Mouse (Mus musculus): ENCODE results near the gene 2210016F16Rik.

DNA sequence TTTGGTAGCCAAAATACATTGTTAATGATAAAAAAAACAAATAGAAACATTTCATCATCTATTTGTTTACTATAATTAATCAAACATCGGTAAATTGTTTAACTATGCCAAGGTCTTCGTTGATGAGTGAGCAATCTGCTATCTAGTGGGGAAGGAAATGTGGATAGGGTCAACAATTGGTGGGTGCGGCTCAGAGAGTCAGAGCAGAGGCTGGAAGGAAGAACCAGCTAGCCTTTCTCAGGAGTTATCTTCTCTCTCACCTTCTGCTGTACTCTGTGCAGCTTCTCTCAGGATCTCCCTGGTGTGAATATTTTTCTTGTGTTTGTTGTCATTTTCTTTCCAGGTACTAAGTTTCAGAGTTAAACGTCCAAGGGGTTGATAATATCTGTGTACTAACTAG lies 37.2 kb upstream of the 2210016F16Rik start:
- TF ChIP-seq CTCF (conservative IDR thresholded peaks at IDR 0.05; ENCODE audit: low read length), result no peak
- TF ChIP-seq NANOG (IDR thresholded peaks at IDR 0.05; ENCODE audit: borderline replicate concordance, low read length), result no peak
- no peak for TF ChIP-seq POU5F1 (IDR thresholded peaks at IDR 0.05; ENCODE audit: borderline replicate concordance, low read length)

Measured in E14TG2a.4 (cell line).